Mouse (Mus musculus): ENCODE results near the gene Ralgapb. TPM values are rescaled to one million over a fixed set of nuclear protein-coding genes. Genes with fewer than 3 reads are reported as not detected.
A peak's percentile ranks its signal among the peaks of the same experiment; 100 is the strongest.

Ralgapb gene
- polyA plus RNA-seq, 1 experiment: 25.6 TPM

DNA sequence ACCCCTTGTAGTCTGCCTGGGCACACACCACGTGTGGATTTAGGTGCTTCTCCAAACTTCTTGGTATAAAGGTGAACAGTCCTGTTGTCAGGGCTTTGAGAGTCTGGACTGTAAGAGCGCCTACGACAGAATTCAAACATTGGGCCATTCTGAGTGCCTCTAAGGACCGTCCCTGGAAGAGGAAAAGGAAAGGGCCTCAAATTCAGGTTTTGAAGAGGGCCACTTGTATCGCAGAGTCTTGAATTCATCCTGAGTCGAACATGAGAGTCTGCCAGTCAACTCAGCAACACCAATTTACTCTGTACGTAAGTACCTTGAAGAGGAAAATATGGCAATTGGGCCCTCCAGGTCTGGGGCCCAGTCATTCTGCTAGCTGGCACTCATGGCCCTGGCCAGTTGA is 6.7 kb upstream of the Ralgapb start:
- H3K27me3 ChIP-seq (replicated peaks; ENCODE audit: control insufficient read depth, insufficient read depth, low read length): no peaks in the 10 kb centered on the region
- TF ChIP-seq POLR2A (IDR thresholded peaks at IDR 0.05; ENCODE audit: low read depth, low read length) (no peak), CTCF (conservative IDR thresholded peaks at IDR 0.05; ENCODE audit: insufficient read depth, insufficient read length, low read depth, low read length) (no peak)
- no peak overlapping the region for H3K27ac ChIP-seq (ENCODE audit: insufficient read depth, low read depth, low read length)
- no peak overlapping the region for H3K4me3 ChIP-seq (ENCODE audit: insufficient read depth, low read depth, low read length)
- H3K4me1 ChIP-seq (ENCODE audit: control insufficient read depth, insufficient read depth, low read length): no peaks in the 10 kb centered on the region
- no peak for DNase-seq
- no peaks in the 10 kb centered on the region for H3K36me3 ChIP-seq (ENCODE audit: control insufficient read depth, insufficient read depth, low read length)
- WGBS: 85% methylated on average over 7 of the region's 7 CpGs

DNA sequence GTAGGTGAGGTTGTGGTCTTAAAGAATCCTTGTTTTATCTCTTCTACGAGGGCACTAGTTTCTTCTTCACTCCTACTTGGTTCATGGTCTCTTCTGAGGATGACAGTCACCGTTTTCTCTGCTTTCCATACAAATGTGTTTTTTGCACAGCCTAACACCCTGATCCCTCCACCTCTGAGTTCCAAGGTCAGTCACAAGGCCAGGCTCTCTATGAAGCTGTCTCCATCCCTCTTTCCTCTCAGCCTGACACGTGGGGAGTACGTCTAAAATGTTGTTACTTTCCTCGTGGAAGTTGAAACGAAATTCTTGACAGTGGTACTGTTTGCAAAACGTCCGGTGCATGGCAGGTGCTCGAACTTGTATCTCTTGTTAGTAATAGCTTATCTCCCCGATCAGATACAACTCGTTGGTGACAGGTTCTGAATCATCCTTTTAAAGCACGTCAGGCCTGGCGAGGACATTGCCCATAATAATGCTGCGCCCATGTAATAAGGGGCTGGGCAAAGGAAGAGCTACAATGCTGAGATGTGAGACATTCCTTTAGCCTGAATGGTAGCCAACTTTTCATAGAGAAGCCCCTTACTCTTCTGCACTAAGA is 552 bp upstream of the Ralgapb start:
- no peak overlapping the region for H3K27ac ChIP-seq (ENCODE audit: insufficient read depth, low read depth, low read length)
- 24% methylated on average over 14 of the region's 14 CpGs for WGBS
- DNase-seq: no peak
- H3K27me3 ChIP-seq (replicated peaks; ENCODE audit: control insufficient read depth, insufficient read depth, low read length): no peaks in the 10 kb centered on the region
- TF ChIP-seq CTCF (conservative IDR thresholded peaks at IDR 0.05; ENCODE audit: insufficient read depth, insufficient read length, low read depth, low read length): no peak
- no peak for TF ChIP-seq POLR2A (IDR thresholded peaks at IDR 0.05; ENCODE audit: low read depth, low read length)
- H3K4me3 ChIP-seq (ENCODE audit: insufficient read depth, low read depth, low read length): peak overlapping the region; percentile 34
- H3K4me1 ChIP-seq (ENCODE audit: control insufficient read depth, insufficient read depth, low read length): peaks cover 10% of the 10 kb centered on the region; the same call in 1 of the 2 replicates
- H3K36me3 ChIP-seq (ENCODE audit: control insufficient read depth, insufficient read depth, low read length): no peaks in the 10 kb centered on the region

DNA sequence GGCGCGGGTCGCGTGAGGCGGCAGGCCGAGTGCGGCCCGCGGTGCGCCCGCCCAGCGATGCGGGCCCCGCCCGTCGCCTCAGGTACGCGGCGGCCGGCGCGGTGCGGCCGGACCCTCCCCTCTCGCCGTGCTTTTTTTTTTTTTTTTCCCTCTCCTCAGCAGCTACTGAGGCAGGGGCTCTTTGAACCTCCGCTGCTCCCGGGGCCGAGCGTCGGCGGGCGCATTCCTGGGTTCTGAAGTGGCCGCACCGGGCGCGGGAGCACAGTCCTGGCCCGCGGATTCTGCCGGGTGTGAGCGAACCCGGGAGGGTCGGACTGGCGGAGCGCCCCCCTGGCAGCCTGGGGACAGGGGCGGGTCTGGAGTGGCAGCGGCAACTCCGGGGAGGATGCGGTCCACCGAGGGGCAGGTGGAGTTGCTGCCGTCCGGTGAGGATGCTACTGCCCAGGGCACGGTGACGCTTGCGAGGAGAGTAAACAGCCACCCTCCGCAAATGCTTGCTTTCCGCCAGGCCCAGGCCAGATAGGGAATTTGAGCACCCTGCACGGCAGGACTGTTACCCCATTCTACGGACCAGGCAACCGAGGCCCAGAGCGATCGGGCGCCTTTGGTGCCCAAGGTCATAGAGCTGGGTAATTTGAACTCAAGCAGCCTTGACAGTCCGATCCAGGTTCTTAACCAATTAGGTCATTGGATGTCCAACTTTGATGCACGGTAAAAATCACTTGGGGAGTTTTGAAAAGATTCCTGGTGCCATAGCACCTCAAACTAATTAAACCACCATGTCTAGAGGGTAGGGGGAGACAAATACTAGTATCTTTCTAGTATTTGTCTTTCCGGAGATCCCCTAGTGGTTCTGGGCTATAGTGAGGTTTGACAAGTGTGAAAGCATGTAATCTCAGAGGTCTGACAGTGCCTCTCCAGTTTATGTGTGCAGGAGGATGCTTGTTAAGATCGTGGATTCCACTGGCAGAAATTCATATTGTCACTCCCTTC is 670 bp downstream of the Ralgapb start:
- H3K4me1 ChIP-seq (ENCODE audit: control insufficient read depth, insufficient read depth, low read length): peaks cover 13% of the 10 kb centered on the region; the same call in 1 of the 2 replicates
- H3K27me3 ChIP-seq (replicated peaks; ENCODE audit: control insufficient read depth, insufficient read depth, low read length): no peaks in the 10 kb centered on the region
- H3K27ac ChIP-seq (ENCODE audit: insufficient read depth, low read depth, low read length): peak overlapping the region; percentile 67
- TF ChIP-seq CTCF (conservative IDR thresholded peaks at IDR 0.05; ENCODE audit: insufficient read depth, insufficient read length, low read depth, low read length) (no peak), POLR2A (IDR thresholded peaks at IDR 0.05; ENCODE audit: low read depth, low read length) (no peak)
- DNase-seq: peak; percentile 28
- 1% methylated on average over 63 of the region's 67 CpGs for WGBS
- no peaks in the 10 kb centered on the region for H3K36me3 ChIP-seq (ENCODE audit: control insufficient read depth, insufficient read depth, low read length)
- peak overlapping the region; percentile 73 for H3K4me3 ChIP-seq (ENCODE audit: insufficient read depth, low read depth, low read length)

DNA sequence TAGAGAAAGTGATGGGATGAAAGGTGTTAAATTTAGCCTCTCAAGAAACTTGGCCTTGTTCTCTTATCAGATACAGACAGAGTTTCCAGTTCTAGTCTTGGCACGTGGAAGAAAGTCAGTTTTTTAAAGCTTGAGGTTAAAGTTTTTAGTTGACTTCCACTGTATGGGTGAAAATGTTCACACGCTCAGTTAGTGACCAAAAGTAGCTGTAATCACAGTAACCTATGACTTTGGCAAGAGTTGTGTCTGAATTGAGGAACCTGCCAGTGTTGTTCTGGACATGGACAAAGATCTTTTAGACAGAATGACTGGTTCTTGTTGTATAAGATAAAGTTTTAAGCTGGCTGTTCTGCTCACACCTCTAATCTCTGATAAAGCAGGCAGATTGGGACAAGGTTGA is 3.6 kb downstream of the Ralgapb start:
- Histone ChIP-seq H3K4me3 (ENCODE audit: insufficient read depth, low read depth, low read length) (no peak overlapping the region), H3K36me3 (ENCODE audit: control insufficient read depth, insufficient read depth, low read length) (no peaks in the 10 kb centered on the region), H3K4me1 (ENCODE audit: control insufficient read depth, insufficient read depth, low read length) (peaks cover 13% of the 10 kb centered on the region; the same call in 1 of the 2 replicates), H3K27me3 (replicated peaks; ENCODE audit: control insufficient read depth, insufficient read depth, low read length) (no peaks in the 10 kb centered on the region), H3K27ac (ENCODE audit: insufficient read depth, low read depth, low read length) (no peak overlapping the region)
- whole genome bisulfite sequencing: 58% methylated on average over 2 of the region's 2 CpGs
- no peak for DNase-seq
- TF ChIP-seq POLR2A (IDR thresholded peaks at IDR 0.05; ENCODE audit: low read depth, low read length): no peak
- TF ChIP-seq CTCF (conservative IDR thresholded peaks at IDR 0.05; ENCODE audit: insufficient read depth, insufficient read length, low read depth, low read length): no peak

DNA sequence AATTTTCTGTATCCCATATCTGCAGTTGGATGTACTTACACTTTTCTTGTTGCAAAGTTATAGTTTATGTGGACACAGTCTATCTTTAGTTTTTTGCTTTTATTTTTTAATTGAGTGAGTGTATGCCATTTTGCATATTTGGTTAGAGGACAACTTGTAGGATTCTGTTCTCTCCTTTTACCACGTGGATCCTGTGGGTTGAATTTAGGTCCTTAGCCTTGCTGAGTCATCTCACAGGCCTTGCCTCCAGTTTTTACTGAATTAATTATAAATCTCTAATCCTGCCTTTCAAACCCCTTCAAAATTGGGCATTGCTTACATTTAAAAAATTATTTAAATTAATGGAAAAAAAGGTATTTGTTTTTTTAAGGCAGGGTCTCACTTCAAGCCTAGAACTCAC is 6.2 kb downstream of the Ralgapb start:
- TF ChIP-seq CTCF (conservative IDR thresholded peaks at IDR 0.05; ENCODE audit: insufficient read depth, insufficient read length, low read depth, low read length) (no peak), POLR2A (IDR thresholded peaks at IDR 0.05; ENCODE audit: low read depth, low read length) (no peak)
- Histone ChIP-seq H3K36me3 (ENCODE audit: control insufficient read depth, insufficient read depth, low read length) (no peaks in the 10 kb centered on the region), H3K27me3 (replicated peaks; ENCODE audit: control insufficient read depth, insufficient read depth, low read length) (no peaks in the 10 kb centered on the region), H3K4me3 (ENCODE audit: insufficient read depth, low read depth, low read length) (no peak overlapping the region), H3K4me1 (ENCODE audit: control insufficient read depth, insufficient read depth, low read length) (peaks cover 11% of the 10 kb centered on the region; the same call in 1 of the 2 replicates), H3K27ac (ENCODE audit: insufficient read depth, low read depth, low read length) (no peak overlapping the region)
- DNase-seq: no peak
- 36% methylated on average over 1 of the region's 1 CpGs for WGBS

DNA sequence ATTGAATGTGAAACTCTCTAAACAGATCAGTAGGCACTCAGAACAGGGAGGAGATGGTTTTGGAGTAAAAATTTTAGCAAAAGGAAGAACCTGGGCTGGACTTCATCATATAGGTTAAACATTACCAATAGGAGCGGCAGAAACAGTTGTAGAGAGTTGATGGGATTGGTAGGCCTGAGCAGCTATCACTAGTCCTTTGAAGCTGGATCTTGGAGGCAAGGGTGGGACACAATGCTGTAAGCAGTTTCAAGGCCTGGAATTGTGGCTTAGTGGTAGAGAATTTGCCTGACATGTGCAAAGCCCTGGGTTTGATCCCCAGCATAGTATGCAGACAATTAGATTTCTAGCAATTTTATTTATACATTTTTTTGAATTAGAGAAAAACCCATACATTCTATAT is 9.0 kb downstream of the Ralgapb start:
- WGBS: 48% methylated on average over 1 of the region's 1 CpGs
- H3K4me1 ChIP-seq (ENCODE audit: control insufficient read depth, insufficient read depth, low read length): peaks cover 7% of the 10 kb centered on the region
- H3K27ac ChIP-seq (ENCODE audit: insufficient read depth, low read depth, low read length): no peak overlapping the region
- DNase-seq: no peak
- no peaks in the 10 kb centered on the region for H3K27me3 ChIP-seq (replicated peaks; ENCODE audit: control insufficient read depth, insufficient read depth, low read length)
- no peak overlapping the region for H3K4me3 ChIP-seq (ENCODE audit: insufficient read depth, low read depth, low read length)
- TF ChIP-seq POLR2A (IDR thresholded peaks at IDR 0.05; ENCODE audit: low read depth, low read length) (no peak), CTCF (conservative IDR thresholded peaks at IDR 0.05; ENCODE audit: insufficient read depth, insufficient read length, low read depth, low read length) (no peak)
- no peaks in the 10 kb centered on the region; the same call in 1 of the 2 replicates for H3K36me3 ChIP-seq (ENCODE audit: control insufficient read depth, insufficient read depth, low read length)

DNA sequence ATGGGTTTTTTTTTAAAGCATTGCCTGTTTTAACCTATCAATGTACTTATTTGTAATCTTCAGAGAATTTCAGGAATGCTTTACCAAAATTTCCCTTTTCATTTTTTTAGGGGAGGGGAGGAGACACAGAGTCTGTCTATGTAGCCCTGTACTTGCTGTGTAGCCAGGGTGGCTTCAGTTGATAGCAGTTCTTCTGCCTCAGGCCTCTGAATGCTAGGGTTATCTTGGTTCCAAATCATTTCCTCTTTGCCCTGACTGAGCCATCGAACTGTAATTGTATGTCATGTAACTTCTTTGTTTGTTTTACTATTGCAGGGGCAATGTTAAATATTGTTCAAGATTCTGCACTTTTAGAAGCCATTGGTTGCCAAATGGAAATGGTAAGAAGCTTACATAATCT is 36.2 kb downstream of the Ralgapb start:
- no peak for DNase-seq
- Histone ChIP-seq H3K27ac (ENCODE audit: insufficient read depth, low read depth, low read length) (no peak overlapping the region), H3K27me3 (replicated peaks; ENCODE audit: control insufficient read depth, insufficient read depth, low read length) (no peaks in the 10 kb centered on the region), H3K4me3 (ENCODE audit: insufficient read depth, low read depth, low read length) (no peak overlapping the region), H3K4me1 (ENCODE audit: control insufficient read depth, insufficient read depth, low read length) (peaks cover 4% of the 10 kb centered on the region; the same call in 1 of the 2 replicates), H3K36me3 (ENCODE audit: control insufficient read depth, insufficient read depth, low read length) (peaks cover 4% of the 10 kb centered on the region)
- TF ChIP-seq CTCF (conservative IDR thresholded peaks at IDR 0.05; ENCODE audit: insufficient read depth, insufficient read length, low read depth, low read length) (no peak), POLR2A (IDR thresholded peaks at IDR 0.05; ENCODE audit: low read depth, low read length) (no peak)
- 58% methylated on average over 1 of the region's 1 CpGs for WGBS
